Mouse (Mus musculus) c-Kit-positive CD71-positive TER-119-negative erythroid progenitor cells, embryonic 14.5 days (primary cell): ENCODE measurements around the gene Rnf123.

ENCODE experiments used
- DNase-seq: peaks from one replicate; pipeline ENCODE4 v3.0.0-alpha.2; 2013; ENCODE audit warnings: low read depth

The Rnf123 gene

GRCm38 (mm10) chr9:108062142-108062541 lies 21.0 kb downstream of the Rnf123 start:
- DNase-seq = no peak

GRCm38 (mm10) chr9:108058291-108058690 lies 24.9 kb downstream of the Rnf123 start:
- DNase-seq = no peak

GRCm38 (mm10) chr9:108057262-108057562 lies 25.9 kb downstream of the Rnf123 start:
- DNase-seq = no peak

- no peak for DNase-seq
These were observed 26.5 kb downstream of the Rnf123 start for GRCm38 (mm10) chr9:108056361-108057261.

- no peak for DNase-seq
These were observed 27.4 kb downstream of the Rnf123 start for GRCm38 (mm10) chr9:108055661-108056237.

- no peak for DNase-seq
These were observed 28.1 kb downstream of the Rnf123 start for GRCm38 (mm10) chr9:108055061-108055460.

GRCm38 (mm10) chr9:108054331-108055040 lies 28.7 kb downstream of the Rnf123 start:
- DNase-seq = no peak

- DNase-seq = no peak
These were observed 29.4 kb downstream of the Rnf123 start for GRCm38 (mm10) chr9:108053665-108054225.

- DNase-seq = peak; percentile 99
These were observed 30.1 kb downstream of the Rnf123 start, which contains the start of gene Amigo3 for GRCm38 (mm10) chr9:108052885-108053664. Gene Amigo3, plus strand, starts transcription at chr9:108053159.

GRCm38 (mm10) chr9:108052411-108052810 lies 30.7 kb downstream of the Rnf123 start:
- DNase-seq = no peak

GRCm38 (mm10) chr9:108051931-108052220 lies 31.3 kb downstream of the Rnf123 start:
- no peak for DNase-seq

- DNase-seq = no peak
These were observed 31.8 kb downstream of the Rnf123 start for GRCm38 (mm10) chr9:108051184-108051930.

GRCm38 (mm10) chr9:108049561-108050251 lies 33.4 kb downstream of the Rnf123 start:
- no peak for DNase-seq

GRCm38 (mm10) chr9:108049016-108049455 lies 34.1 kb downstream of the Rnf123 start, which contains the start of gene Gmppb:
Gene Gmppb, plus strand, starts transcription at chr9:108049242.
- peak; percentile 96 for DNase-seq

- DNase-seq = no peak
These were observed 34.6 kb downstream of the Rnf123 start for GRCm38 (mm10) chr9:108048566-108048955.

GRCm38 (mm10) chr9:108047601-108048565 lies 35.3 kb downstream of the Rnf123 start:
- DNase-seq = peak; percentile 57

GRCm38 (mm10) chr9:108046582-108046981 lies 36.6 kb downstream of the Rnf123 start:
- no peak for DNase-seq

GRCm38 (mm10) chr9:108044751-108045492 lies 38.2 kb downstream of the Rnf123 start:
- no peak for DNase-seq
